Mouse (Mus musculus): ENCODE data around the gene Rrp9. TPM values are rescaled to one million over a fixed set of nuclear protein-coding genes. Genes with fewer than 3 reads are reported as not detected.
"Not testable (repeated sequence)": the region's sequence is repeated elsewhere in the genome, so short reads cannot be mapped to it uniquely, and the experiment has no call there.

Rrp9 gene
- polyA plus RNA-seq, 1 experiment: 18.3 TPM

DNA sequence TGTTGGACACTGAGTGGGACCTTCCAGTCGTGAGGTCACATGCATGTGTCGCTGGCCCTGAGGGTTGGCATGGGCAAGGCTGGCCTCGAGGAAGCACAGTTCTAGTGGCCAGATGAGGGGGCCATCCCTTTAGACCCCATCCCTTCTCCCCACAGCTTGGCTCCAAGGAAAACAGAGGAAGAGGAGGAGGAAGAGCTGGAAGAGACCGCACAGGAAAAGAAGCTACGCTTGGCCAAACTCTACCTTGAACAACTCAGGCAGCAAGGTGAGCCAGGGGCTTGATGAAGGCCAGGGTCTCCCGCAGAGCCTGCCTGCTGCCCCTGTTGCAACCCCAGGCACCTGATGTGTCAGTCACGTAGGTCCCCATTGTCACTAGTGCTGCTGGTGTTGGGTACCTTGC is 4.8 kb downstream of the Rrp9 start:
- H3K4me3 ChIP-seq (ENCODE audit: low read depth, low read length): no peak overlapping the region
- H3K27ac ChIP-seq (ENCODE audit: insufficient read depth, low read depth, low read length): no peak overlapping the region
- peaks cover 31% of the 10 kb centered on the region for H3K36me3 ChIP-seq (ENCODE audit: control insufficient read depth, insufficient read depth, low read length)
- WGBS: 94% methylated on average over 7 of the region's 7 CpGs
- peaks cover 14% of the 10 kb centered on the region for H3K4me1 ChIP-seq (ENCODE audit: control insufficient read depth, insufficient read depth, insufficient read length, low read length)
- H3K27me3 ChIP-seq (ENCODE audit: control insufficient read depth, insufficient read depth, low read length): no peaks in the 10 kb centered on the region
- TF ChIP-seq CTCF (IDR thresholded peaks at IDR 0.05; ENCODE audit: extremely low read depth, insufficient read length, insufficient replicate concordance, low read depth, low read length) (no peak), POLR2A (IDR thresholded peaks at IDR 0.05; ENCODE audit: low read depth, low read length) (no peak)

DNA sequence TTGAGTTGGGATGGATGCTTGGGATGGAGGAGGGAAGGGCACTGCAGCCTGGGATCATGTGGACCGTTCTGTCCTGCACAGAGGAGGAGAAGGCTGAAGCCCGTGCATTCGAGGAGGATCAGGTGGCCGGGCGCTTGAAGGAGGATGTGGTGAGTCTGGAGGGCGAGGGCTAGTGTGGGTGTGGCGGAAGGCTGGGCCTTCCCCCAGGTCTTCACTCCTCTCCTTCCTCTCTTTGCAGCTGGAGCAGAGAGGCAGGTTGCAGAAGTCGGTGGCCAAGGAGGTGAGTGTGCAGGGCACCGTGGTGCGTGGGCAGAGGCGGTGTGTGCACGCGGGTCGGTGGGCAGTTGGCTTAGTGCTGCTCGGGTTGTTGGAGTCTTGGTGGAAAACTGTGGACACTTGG is 5.3 kb downstream of the Rrp9 start:
- Histone ChIP-seq H3K27me3 (ENCODE audit: control insufficient read depth, insufficient read depth, low read length) (no peaks in the 10 kb centered on the region), H3K4me3 (ENCODE audit: low read depth, low read length) (no peak overlapping the region), H3K27ac (ENCODE audit: insufficient read depth, low read depth, low read length) (no peak overlapping the region), H3K4me1 (ENCODE audit: control insufficient read depth, insufficient read depth, insufficient read length, low read length) (peaks cover 11% of the 10 kb centered on the region; the same call in 1 of the 2 replicates), H3K36me3 (ENCODE audit: control insufficient read depth, insufficient read depth, low read length) (peaks cover 35% of the 10 kb centered on the region)
- TF ChIP-seq POLR2A (IDR thresholded peaks at IDR 0.05; ENCODE audit: low read depth, low read length) (no peak), CTCF (IDR thresholded peaks at IDR 0.05; ENCODE audit: extremely low read depth, insufficient read length, insufficient replicate concordance, low read depth, low read length) (no peak)
- 76% methylated on average over 15 of the region's 15 CpGs for WGBS

DNA sequence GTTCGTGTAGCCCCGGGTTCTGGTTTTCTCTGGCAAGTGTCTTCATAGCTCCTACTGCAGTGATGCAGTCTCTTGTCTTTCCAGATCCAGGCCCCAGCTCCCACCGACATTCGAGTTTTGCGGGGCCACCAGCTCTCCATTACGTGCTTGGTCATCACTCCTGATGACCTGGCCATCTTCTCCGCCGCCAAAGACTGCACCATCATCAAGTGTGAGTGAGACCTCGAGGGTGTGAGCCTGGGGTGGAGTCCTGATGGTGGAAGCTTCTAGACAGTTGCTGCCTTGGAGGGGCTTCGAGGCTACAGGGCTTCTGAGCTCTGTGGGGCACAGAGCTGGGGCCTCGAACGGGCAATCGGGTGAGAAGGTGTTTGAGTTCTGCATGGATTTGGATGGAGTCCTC is 5.9 kb downstream of the Rrp9 start:
- Histone ChIP-seq H3K4me1 (ENCODE audit: control insufficient read depth, insufficient read depth, insufficient read length, low read length) (peaks cover 5% of the 10 kb centered on the region; the same call in 1 of the 2 replicates), H3K36me3 (ENCODE audit: control insufficient read depth, insufficient read depth, low read length) (peaks cover 38% of the 10 kb centered on the region), H3K27me3 (ENCODE audit: control insufficient read depth, insufficient read depth, low read length) (no peaks in the 10 kb centered on the region), H3K4me3 (ENCODE audit: low read depth, low read length) (no peak overlapping the region), H3K27ac (ENCODE audit: insufficient read depth, low read depth, low read length) (no peak overlapping the region)
- 94% methylated on average over 13 of the region's 13 CpGs for WGBS
- no peak for TF ChIP-seq POLR2A (IDR thresholded peaks at IDR 0.05; ENCODE audit: low read depth, low read length)
- no peak for TF ChIP-seq CTCF (IDR thresholded peaks at IDR 0.05; ENCODE audit: extremely low read depth, insufficient read length, insufficient replicate concordance, low read depth, low read length)

DNA sequence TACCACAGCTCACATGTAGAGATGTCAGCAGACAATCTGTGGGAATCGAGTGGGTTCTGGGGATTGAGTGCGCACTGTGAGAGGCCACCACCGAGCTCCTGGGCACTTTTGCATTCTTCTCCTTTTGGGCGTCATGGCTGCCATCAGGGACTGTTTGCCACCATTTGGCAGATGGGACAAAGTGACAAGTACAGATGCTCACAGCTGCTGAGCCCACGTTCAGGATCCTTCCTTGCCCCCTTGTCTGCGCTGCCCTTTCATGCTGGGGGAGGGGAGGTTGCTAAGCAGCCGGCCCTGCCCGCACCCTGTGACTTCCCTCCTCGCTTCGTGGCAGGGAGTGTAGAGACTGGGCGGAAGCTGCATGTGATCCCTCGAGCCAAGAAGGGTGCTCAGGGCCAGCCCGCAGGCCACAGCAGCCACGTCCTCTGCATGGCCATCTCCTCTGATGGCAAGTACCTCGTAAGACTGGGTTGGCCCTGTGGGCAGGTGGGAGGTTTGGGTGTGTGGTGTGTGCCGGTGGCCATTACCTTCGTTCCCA is 6.9 kb downstream of the Rrp9 start:
- TF ChIP-seq POLR2A (IDR thresholded peaks at IDR 0.05; ENCODE audit: low read depth, low read length) (no peak), CTCF (IDR thresholded peaks at IDR 0.05; ENCODE audit: extremely low read depth, insufficient read length, insufficient replicate concordance, low read depth, low read length) (no peak)
- no peak overlapping the region for H3K27ac ChIP-seq (ENCODE audit: insufficient read depth, low read depth, low read length)
- H3K27me3 ChIP-seq (ENCODE audit: control insufficient read depth, insufficient read depth, low read length): no peaks in the 10 kb centered on the region
- peaks cover 5% of the 10 kb centered on the region; the same call in 1 of the 2 replicates for H3K4me1 ChIP-seq (ENCODE audit: control insufficient read depth, insufficient read depth, insufficient read length, low read length)
- no peak overlapping the region for H3K4me3 ChIP-seq (ENCODE audit: low read depth, low read length)
- 88% methylated on average over 17 of the region's 17 CpGs for WGBS
- H3K36me3 ChIP-seq (ENCODE audit: control insufficient read depth, insufficient read depth, low read length): peaks cover 38% of the 10 kb centered on the region

DNA sequence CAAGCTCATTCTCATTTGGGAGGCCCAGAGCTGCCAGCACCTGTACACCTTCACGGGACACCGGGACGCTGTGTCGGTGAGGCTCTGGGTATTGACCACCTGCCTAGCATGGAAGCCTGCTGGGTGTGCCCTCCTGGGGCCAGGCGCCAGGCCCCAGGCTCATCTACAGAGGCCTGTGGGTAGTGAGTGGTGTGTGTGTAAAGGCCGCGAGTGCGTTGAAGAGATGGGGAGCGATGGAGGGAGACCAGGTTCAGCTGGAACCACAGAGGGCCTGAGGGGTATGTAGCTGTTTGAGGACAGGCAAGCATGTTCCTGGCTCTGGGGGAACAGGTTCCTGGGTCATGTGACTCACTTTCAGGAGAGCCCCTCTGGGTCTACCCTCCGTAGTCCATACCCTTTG is 7.4 kb downstream of the Rrp9 start:
- WGBS: 94% methylated on average over 10 of the region's 10 CpGs
- TF ChIP-seq CTCF (IDR thresholded peaks at IDR 0.05; ENCODE audit: extremely low read depth, insufficient read length, insufficient replicate concordance, low read depth, low read length): no peak
- TF ChIP-seq POLR2A (IDR thresholded peaks at IDR 0.05; ENCODE audit: low read depth, low read length): no peak

DNA sequence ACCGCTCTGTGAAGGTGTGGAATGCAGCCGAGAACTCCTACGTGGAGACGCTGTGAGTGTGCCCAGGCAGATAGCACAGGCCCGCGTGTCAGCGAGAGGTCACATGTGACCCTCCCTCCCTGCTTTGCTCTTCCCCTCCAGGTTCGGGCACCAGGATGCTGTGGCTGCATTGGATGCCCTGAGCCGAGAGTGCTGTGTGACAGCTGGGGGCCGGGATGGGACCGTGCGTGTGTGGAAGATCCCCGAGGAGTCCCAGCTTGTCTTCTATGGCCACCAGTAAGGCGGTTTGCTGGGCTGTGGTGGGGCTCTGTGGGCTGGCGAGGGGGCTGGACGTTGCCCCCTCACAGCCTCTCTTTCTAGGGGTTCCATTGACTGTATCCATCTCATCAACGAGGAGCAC is 7.8 kb downstream of the Rrp9 start:
- WGBS: 92% methylated on average over 17 of the region's 17 CpGs
- no peak overlapping the region for H3K27ac ChIP-seq (ENCODE audit: insufficient read depth, low read depth, low read length)
- no peak for TF ChIP-seq POLR2A (IDR thresholded peaks at IDR 0.05; ENCODE audit: low read depth, low read length)
- TF ChIP-seq CTCF (IDR thresholded peaks at IDR 0.05; ENCODE audit: extremely low read depth, insufficient read length, insufficient replicate concordance, low read depth, low read length): no peak
- no peak overlapping the region for H3K4me3 ChIP-seq (ENCODE audit: low read depth, low read length)
- peaks cover 38% of the 10 kb centered on the region for H3K36me3 ChIP-seq (ENCODE audit: control insufficient read depth, insufficient read depth, low read length)
- H3K27me3 ChIP-seq (ENCODE audit: control insufficient read depth, insufficient read depth, low read length): no peaks in the 10 kb centered on the region
- no peaks in the 10 kb centered on the region for H3K4me1 ChIP-seq (ENCODE audit: control insufficient read depth, insufficient read depth, insufficient read length, low read length)

More for the DNA sequence above, 7.4 kb downstream of the Rrp9 start:
- H3K27me3 ChIP-seq (ENCODE audit: control insufficient read depth, insufficient read depth, low read length): no peaks in the 10 kb centered on the region
- H3K4me1 ChIP-seq (ENCODE audit: control insufficient read depth, insufficient read depth, insufficient read length, low read length): peaks cover under 1% of the 10 kb centered on the region; the same call in 1 of the 2 replicates
- H3K4me3 ChIP-seq (ENCODE audit: low read depth, low read length): no peak overlapping the region
- H3K36me3 ChIP-seq (ENCODE audit: control insufficient read depth, insufficient read depth, low read length): peaks cover 38% of the 10 kb centered on the region
- H3K27ac ChIP-seq (ENCODE audit: insufficient read depth, low read depth, low read length): no peak overlapping the region

DNA sequence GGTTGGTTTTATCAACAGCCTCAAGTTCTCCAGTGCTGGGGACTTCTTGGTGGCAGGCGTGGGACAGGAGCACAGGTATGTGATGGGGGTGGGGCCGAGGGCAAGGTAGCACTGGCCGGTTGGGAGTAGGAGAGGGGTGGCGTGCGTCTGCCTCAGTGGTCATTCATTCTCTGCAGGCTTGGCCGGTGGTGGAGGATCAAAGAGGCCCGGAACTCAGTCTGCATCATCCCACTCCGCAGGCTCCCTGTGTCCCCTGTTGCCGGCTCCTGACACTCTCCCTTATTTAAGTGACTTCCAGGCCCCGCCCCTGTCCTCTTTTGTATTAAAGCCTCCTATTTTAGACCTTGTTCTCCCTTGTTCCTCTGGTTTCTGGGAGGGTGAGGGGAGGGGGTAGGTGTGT is 9.3 kb downstream of the Rrp9 start:
- Histone ChIP-seq H3K4me3 (ENCODE audit: low read depth, low read length) (no peak overlapping the region), H3K27ac (ENCODE audit: insufficient read depth, low read depth, low read length) (no peak overlapping the region), H3K27me3 (ENCODE audit: control insufficient read depth, insufficient read depth, low read length) (no peaks in the 10 kb centered on the region), H3K36me3 (ENCODE audit: control insufficient read depth, insufficient read depth, low read length) (peaks cover 38% of the 10 kb centered on the region), H3K4me1 (ENCODE audit: control insufficient read depth, insufficient read depth, insufficient read length, low read length) (no peaks in the 10 kb centered on the region)
- no peak for TF ChIP-seq POLR2A (IDR thresholded peaks at IDR 0.05; ENCODE audit: low read depth, low read length)
- no peak for TF ChIP-seq CTCF (IDR thresholded peaks at IDR 0.05; ENCODE audit: extremely low read depth, insufficient read length, insufficient replicate concordance, low read depth, low read length)
- WGBS: 91% methylated on average over 10 of the region's 10 CpGs

DNA sequence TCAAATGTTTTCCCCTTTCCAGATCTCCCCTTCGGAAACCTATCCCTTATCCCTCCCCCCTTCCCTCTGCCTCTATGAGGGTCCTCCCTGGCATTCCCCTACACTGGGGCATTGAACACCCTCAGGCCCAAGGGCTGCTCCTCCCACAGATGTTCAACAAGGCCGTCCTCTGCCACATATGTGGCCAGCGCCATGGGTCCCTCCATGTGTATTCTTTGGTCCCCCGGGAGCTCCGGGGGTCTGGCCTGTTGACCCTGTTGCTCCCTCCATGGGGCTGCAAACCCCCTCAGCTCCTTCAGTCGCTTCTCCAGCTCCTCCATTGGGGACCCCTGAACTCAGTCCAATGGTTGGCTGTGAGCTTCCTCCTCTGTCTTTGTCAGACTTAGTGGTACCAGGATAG is 11.8 kb downstream of the Rrp9 start:
- H3K4me1 ChIP-seq (ENCODE audit: control insufficient read depth, insufficient read depth, insufficient read length, low read length); H3K27ac ChIP-seq (ENCODE audit: insufficient read depth, low read depth, low read length); H3K4me3 ChIP-seq (ENCODE audit: low read depth, low read length); H3K27me3 ChIP-seq (ENCODE audit: control insufficient read depth, insufficient read depth, low read length): not testable (repeated sequence)
- peaks cover 30% of the 10 kb centered on the region for H3K36me3 ChIP-seq (ENCODE audit: control insufficient read depth, insufficient read depth, low read length)
- WGBS: 89% methylated on average over 6 of the region's 6 CpGs

All from small intestine, adult 2 months (tissue).